Mouse (Mus musculus) embryonic fibroblast, embryonic 13.5 days (primary cell): Measurements from ENCODE around the gene Fam180a.

Experiments
- CTCF ChIP-seq: IDR thresholded peaks from 2 replicates; pipeline ENCODE4 v1.5.1; 2011; ENCODE audit warnings: mild to moderate bottlenecking, control low read depth, low read length, moderate library complexity, borderline replicate concordance; ENCODE audit not compliant: insufficient read depth
- POLR2A ChIP-seq: IDR thresholded peaks from 2 replicates; pipeline ENCODE4 v1.6.1; 2011; ENCODE audit warnings: low read depth, mild to moderate bottlenecking, control low read depth, low read length, moderate library complexity

- TF ChIP-seq POLR2A = no peak
- TF ChIP-seq CTCF = no peak
Measured at GRCm38 (mm10) chr6:35335452-35335851, 9.5 kb upstream of the Fam180a start.
